Mouse (Mus musculus): ENCODE results near the gene Acsf3. TPM values are rescaled to one million over a fixed set of nuclear protein-coding genes. Genes with fewer than 3 reads are reported as not detected.

The Acsf3 gene
- total RNA-seq, 1 experiment, result 11.7 TPM

GRCm38 (mm10) chr8:122735110-122735509 lies 40.2 kb upstream of the Acsf3 start:
- no peak for DNase-seq (ENCODE audit: low read depth, low spot score)
- Histone ChIP-seq H3K4me3 (ENCODE audit: insufficient read depth in 1 of 2, low read depth in 1 of 2, low read length in 2 of 2, poor library complexity in 1 of 2, severe bottlenecking in 1 of 2) (no peak overlapping the region), H3K9ac (ENCODE audit: insufficient read depth, low read depth, low read length, poor library complexity, severe bottlenecking) (no peak overlapping the region), H3K27ac (ENCODE audit: insufficient read depth, low read depth, low read length, poor library complexity, severe bottlenecking) (no peak overlapping the region), H3K4me1 (ENCODE audit: control insufficient read depth in 2 of 2, insufficient read depth in 2 of 2, low read length in 2 of 2, poor library complexity in 1 of 2) (peaks cover 0 to 4% of the 10 kb centered on the region in 2 experiments; a peak in 1 of 4 replicates), H3K36me3 (ENCODE audit: control insufficient read depth, insufficient read depth, low read length, poor library complexity, severe bottlenecking) (no peaks in the 10 kb centered on the region), H3K9me3 (ENCODE audit: control insufficient read depth, insufficient read depth, low read depth, low read length) (no peaks in the 10 kb centered on the region)
- in situ Hi-C loops (cut with MboI; ENCODE audit: low sequenced_read_pairs in 2 of 2, unreplicated experiment in 2 of 2), result no loop called here
- TF ChIP-seq MAFK (IDR thresholded peaks at IDR 0.05; ENCODE audit: insufficient read depth, low read depth, low read length), result no peak
- TF ChIP-seq HCFC1 (IDR thresholded peaks at IDR 0.05; ENCODE audit: borderline replicate concordance, insufficient read depth, low read length), result no peak
- no peak for TF ChIP-seq CHD2 (IDR thresholded peaks at IDR 0.05; ENCODE audit: low read depth, low read length)
- TF ChIP-seq ZNF384 (IDR thresholded peaks at IDR 0.05; ENCODE audit: low read depth, low read length), result no peak
- TF ChIP-seq ZC3H11A (IDR thresholded peaks at IDR 0.05; ENCODE audit: borderline replicate concordance, low read depth, low read length), result no peak

- no peak overlapping the region for H3K4me3 ChIP-seq (ENCODE audit: insufficient read depth in 1 of 2, low read depth in 1 of 2, low read length in 2 of 2, poor library complexity in 1 of 2, severe bottlenecking in 1 of 2)
- H3K9ac ChIP-seq (ENCODE audit: insufficient read depth, low read depth, low read length, poor library complexity, severe bottlenecking), result no peak overlapping the region
- no peaks in the 10 kb centered on the region for H3K36me3 ChIP-seq (ENCODE audit: control insufficient read depth, insufficient read depth, low read length, poor library complexity, severe bottlenecking)
- H3K27ac ChIP-seq (ENCODE audit: insufficient read depth, low read depth, low read length, poor library complexity, severe bottlenecking), result no peak overlapping the region
- H3K9me3 ChIP-seq (ENCODE audit: control insufficient read depth, insufficient read depth, low read depth, low read length), result no peaks in the 10 kb centered on the region
- peaks cover 0 to 4% of the 10 kb centered on the region in 2 experiments; a peak in 1 of 4 replicates for H3K4me1 ChIP-seq (ENCODE audit: control insufficient read depth in 2 of 2, insufficient read depth in 2 of 2, low read length in 2 of 2, poor library complexity in 1 of 2)
- DNase-seq (ENCODE audit: low read depth, low spot score), result no peak
- TF ChIP-seq CHD2 (IDR thresholded peaks at IDR 0.05; ENCODE audit: low read depth, low read length) (no peak), ZC3H11A (IDR thresholded peaks at IDR 0.05; ENCODE audit: borderline replicate concordance, low read depth, low read length) (no peak), ZNF384 (IDR thresholded peaks at IDR 0.05; ENCODE audit: low read depth, low read length) (no peak), HCFC1 (IDR thresholded peaks at IDR 0.05; ENCODE audit: borderline replicate concordance, insufficient read depth, low read length) (no peak), MAFK (IDR thresholded peaks at IDR 0.05; ENCODE audit: insufficient read depth, low read depth, low read length) (no peak)
- in situ Hi-C loops (cut with MboI; ENCODE audit: low sequenced_read_pairs in 2 of 2, unreplicated experiment in 2 of 2), result no loop called here
These were observed 39.5 kb upstream of the Acsf3 start for GRCm38 (mm10) chr8:122735542-122736473.

GRCm38 (mm10) chr8:122736623-122737022 lies 38.7 kb upstream of the Acsf3 start:
- Histone ChIP-seq H3K4me3 (ENCODE audit: insufficient read depth in 1 of 2, low read depth in 1 of 2, low read length in 2 of 2, poor library complexity in 1 of 2, severe bottlenecking in 1 of 2) (no peak overlapping the region), H3K9me3 (ENCODE audit: control insufficient read depth, insufficient read depth, low read depth, low read length) (no peaks in the 10 kb centered on the region), H3K27ac (ENCODE audit: insufficient read depth, low read depth, low read length, poor library complexity, severe bottlenecking) (no peak overlapping the region), H3K9ac (ENCODE audit: insufficient read depth, low read depth, low read length, poor library complexity, severe bottlenecking) (no peak overlapping the region), H3K36me3 (ENCODE audit: control insufficient read depth, insufficient read depth, low read length, poor library complexity, severe bottlenecking) (no peaks in the 10 kb centered on the region), H3K4me1 (ENCODE audit: control insufficient read depth in 2 of 2, insufficient read depth in 2 of 2, low read length in 2 of 2, poor library complexity in 1 of 2) (peaks cover 0 to 4% of the 10 kb centered on the region in 2 experiments; a peak in 1 of 4 replicates)
- TF ChIP-seq HCFC1 (IDR thresholded peaks at IDR 0.05; ENCODE audit: borderline replicate concordance, insufficient read depth, low read length) (no peak), ZC3H11A (IDR thresholded peaks at IDR 0.05; ENCODE audit: borderline replicate concordance, low read depth, low read length) (no peak), CHD2 (IDR thresholded peaks at IDR 0.05; ENCODE audit: low read depth, low read length) (no peak), MAFK (IDR thresholded peaks at IDR 0.05; ENCODE audit: insufficient read depth, low read depth, low read length) (no peak)
- in situ Hi-C loops (cut with MboI; ENCODE audit: low sequenced_read_pairs in 2 of 2, unreplicated experiment in 2 of 2), result no loop called here
- no peak for DNase-seq (ENCODE audit: low read depth, low spot score)

GRCm38 (mm10) chr8:122737071-122737470 lies 38.2 kb upstream of the Acsf3 start:
- H3K4me1 ChIP-seq (ENCODE audit: control insufficient read depth in 2 of 2, insufficient read depth in 2 of 2, low read length in 2 of 2, poor library complexity in 1 of 2), result peaks cover 0 to 4% of the 10 kb centered on the region in 2 experiments; a peak in 1 of 4 replicates
- no peak overlapping the region for H3K4me3 ChIP-seq (ENCODE audit: insufficient read depth in 1 of 2, low read depth in 1 of 2, low read length in 2 of 2, poor library complexity in 1 of 2, severe bottlenecking in 1 of 2)
- no peaks in the 10 kb centered on the region for H3K9me3 ChIP-seq (ENCODE audit: control insufficient read depth, insufficient read depth, low read depth, low read length)
- no peaks in the 10 kb centered on the region for H3K36me3 ChIP-seq (ENCODE audit: control insufficient read depth, insufficient read depth, low read length, poor library complexity, severe bottlenecking)
- H3K27ac ChIP-seq (ENCODE audit: insufficient read depth, low read depth, low read length, poor library complexity, severe bottlenecking), result no peak overlapping the region
- H3K9ac ChIP-seq (ENCODE audit: insufficient read depth, low read depth, low read length, poor library complexity, severe bottlenecking), result no peak overlapping the region
- in situ Hi-C loops (cut with MboI; ENCODE audit: low sequenced_read_pairs in 2 of 2, unreplicated experiment in 2 of 2), result no loop called here
- DNase-seq (ENCODE audit: low read depth, low spot score), result peak; percentile 21
- no peak for TF ChIP-seq HCFC1 (IDR thresholded peaks at IDR 0.05; ENCODE audit: borderline replicate concordance, insufficient read depth, low read length)
- TF ChIP-seq ZNF384 (IDR thresholded peaks at IDR 0.05; ENCODE audit: low read depth, low read length), result no peak
- no peak for TF ChIP-seq MAFK (IDR thresholded peaks at IDR 0.05; ENCODE audit: insufficient read depth, low read depth, low read length)
- no peak for TF ChIP-seq CHD2 (IDR thresholded peaks at IDR 0.05; ENCODE audit: low read depth, low read length)
- no peak for TF ChIP-seq ZC3H11A (IDR thresholded peaks at IDR 0.05; ENCODE audit: borderline replicate concordance, low read depth, low read length)
